Mouse (Mus musculus): ENCODE results near the gene Mphosph9.

DNA sequence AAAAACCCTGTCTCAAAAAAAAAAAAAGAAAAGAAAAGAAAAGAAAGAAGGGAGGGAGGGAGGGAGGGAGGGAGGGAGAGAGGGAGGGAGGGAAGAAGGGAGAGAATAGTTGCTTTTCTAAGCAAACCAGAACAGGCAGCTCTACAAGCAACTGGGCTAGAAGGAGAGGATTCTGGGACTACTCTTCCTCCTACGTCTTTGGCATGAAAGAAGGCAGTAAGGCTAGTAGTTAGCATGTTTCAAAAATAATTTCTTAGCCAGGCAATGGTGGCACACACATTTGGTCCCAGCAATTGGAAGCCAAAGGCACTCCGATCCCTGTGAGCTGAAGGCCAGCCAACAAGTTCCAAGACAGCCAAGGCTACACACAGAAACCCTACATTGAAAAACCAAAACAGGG lies 38.0 kb upstream of the Mphosph9 start:
- TF ChIP-seq CTCF (IDR thresholded peaks at IDR 0.05; ENCODE audit: control insufficient read depth, insufficient read depth, low read length) (no peak), POLR2A (IDR thresholded peaks at IDR 0.05; ENCODE audit: borderline replicate concordance, control insufficient read depth, low read depth, low read length) (no peak)

Data from bone marrow, adult 2 months (tissue).